Mouse (Mus musculus) liver, adult 10 weeks (tissue): ENCODE measurements around the gene Pax1. TPM values are rescaled to one million over a fixed set of nuclear protein-coding genes. Genes with fewer than 3 reads are reported as not detected.

Experiments used
- polyA plus RNA-seq: library from polyadenylated mRNA; stranded (reverse); fragments of 350-450 nt; fragmentation: Illumina TruSeq; extraction: RNeasy Lipid Tissue Mini Kit (QIAGEN cat#74804); gene quantifications from one replicate; pipeline ENCODE4 v1.2.3, GENCODE M21; 2014; ENCODE audit warnings: low read depth, low replicate concordance

The Pax1 gene
- polyA plus RNA-seq: not detected

DNA sequence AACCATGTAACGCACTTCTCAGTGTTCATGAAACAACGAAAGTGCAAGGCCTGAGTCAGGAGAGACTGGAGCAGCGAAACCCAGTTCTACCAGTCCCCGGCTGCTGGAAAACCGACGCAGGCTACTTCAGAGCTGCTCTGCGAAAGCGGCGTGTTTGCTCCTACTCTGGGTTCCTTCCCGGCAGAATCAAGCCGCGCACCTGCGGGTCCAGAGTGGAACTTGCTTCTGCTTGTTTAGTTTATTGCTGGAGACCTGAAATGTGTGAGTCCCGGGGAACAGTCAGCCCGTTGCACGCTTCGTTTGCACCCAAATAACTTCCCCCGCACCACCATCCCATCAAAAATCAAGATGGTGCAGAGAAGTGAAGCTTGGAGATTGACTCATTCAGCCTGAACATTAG, at the start of gene Pax1:
TSS of gene Pax1 (plus strand) at position 345 of the 400 bp plus-strand sequence.

Other genes starting within 250 kb of the Pax1 start
- gene Nkx2-2, start 167.7 kb upstream of the Pax1 start, polyA plus RNA-seq: not detected